Mouse (Mus musculus): Measurements from ENCODE around the gene Avpr1a. TPM values are rescaled to one million over a fixed set of nuclear protein-coding genes. Genes with fewer than 3 reads are reported as not detected.

Gene Avpr1a
- total RNA-seq, 1 experiment from 2014 or later = not detected

Other genes starting within 250 kb of the Avpr1a start
- 23.1 and 24.1 TPM in 2 replicates for gene Ppm1h, start 230.3 kb downstream of the Avpr1a start, total RNA-seq (2017)